Mouse (Mus musculus) heart, adult 18-20 months (tissue): ENCODE measurements around the gene Slc8a1. TPM values are rescaled to one million over a fixed set of nuclear protein-coding genes. Genes with fewer than 3 reads are reported as not detected.

Source experiments
- DNase-seq, 2 experiments: peaks; one replicate each; pipeline ENCODE4 v3.0.0; 2021 to 2022; ENCODE audit warnings: mixed read lengths in 1 of 2
- total RNA-seq, 2 experiments: library from RNA; stranded (reverse); gene quantifications; 2 replicates each; pipeline ENCODE4 v1.2.3; 2021

Gene Slc8a1
- total RNA-seq, 2 experiments from 2014 or later, result 508 to 537 TPM

- no peak for DNase-seq
These were observed 233.0 kb downstream of the Slc8a1 start for GRCm38 (mm10) chr17:81505162-81505685.

- no peak for DNase-seq
These were observed 234.1 kb downstream of the Slc8a1 start for GRCm38 (mm10) chr17:81504040-81504439.

- no peak for DNase-seq
These were observed 235.4 kb downstream of the Slc8a1 start for GRCm38 (mm10) chr17:81502732-81503131.

- DNase-seq, result no peak
These were observed 237.3 kb downstream of the Slc8a1 start for GRCm38 (mm10) chr17:81500686-81501407.

GRCm38 (mm10) chr17:81497919-81498318 is 240.3 kb downstream of the Slc8a1 start:
- DNase-seq, result no peak

GRCm38 (mm10) chr17:81496616-81497015 is 241.6 kb downstream of the Slc8a1 start:
- no peak for DNase-seq

- peak; percentile 82 to 83 for DNase-seq
These were observed 245.8 kb downstream of the Slc8a1 start for GRCm38 (mm10) chr17:81492216-81492865.

- DNase-seq, result no peak
These were observed 251.8 kb downstream of the Slc8a1 start for GRCm38 (mm10) chr17:81486388-81486787.

- peak; percentile 75 to 85 for DNase-seq
These were observed 256.2 kb downstream of the Slc8a1 start for GRCm38 (mm10) chr17:81481843-81482490.

GRCm38 (mm10) chr17:81480351-81481161 is 257.6 kb downstream of the Slc8a1 start:
- DNase-seq, result peak; percentile 82 to 89

- no peak for DNase-seq
These were observed 258.4 kb downstream of the Slc8a1 start for GRCm38 (mm10) chr17:81479807-81480206.

GRCm38 (mm10) chr17:81477420-81477819 is 260.8 kb downstream of the Slc8a1 start:
- peak in 1 of 2 experiments; percentile 17 for DNase-seq

- no peak for DNase-seq
These were observed 264.8 kb downstream of the Slc8a1 start for GRCm38 (mm10) chr17:81473363-81473762.

- DNase-seq, result peak; percentile 71 to 81
These were observed 269.2 kb downstream of the Slc8a1 start for GRCm38 (mm10) chr17:81468941-81469340.

GRCm38 (mm10) chr17:81459379-81459778 is 278.8 kb downstream of the Slc8a1 start:
- no peak for DNase-seq

- DNase-seq, result no peak
These were observed 282.2 kb downstream of the Slc8a1 start for GRCm38 (mm10) chr17:81455977-81456376.

- DNase-seq, result no peak
These were observed 282.9 kb downstream of the Slc8a1 start for GRCm38 (mm10) chr17:81455269-81455668.

GRCm38 (mm10) chr17:81441463-81441862 is 296.7 kb downstream of the Slc8a1 start, which contains the start of gene Gm11096:
Gene Gm11096 (plus strand): TSS chr17:81441763.
- no peak for DNase-seq

GRCm38 (mm10) chr17:81433148-81433547 is 305.0 kb downstream of the Slc8a1 start:
- peak; percentile 54 to 62 for DNase-seq

GRCm38 (mm10) chr17:81432733-81433132 is 305.4 kb downstream of the Slc8a1 start:
- DNase-seq, result peak in 1 of 2 experiments; percentile 33

GRCm38 (mm10) chr17:81427245-81427644 is 310.9 kb downstream of the Slc8a1 start:
- no peak for DNase-seq
